Comparison of ENCODE assay signal across 8 mouse cellular contexts in genomic region chr17:33826850-33827249, GRCm38 (mm10). TPM values are rescaled to one million over a fixed set of nuclear protein-coding genes. Genes with fewer than 3 reads are reported as not detected.
DNase-seq lines count a peak whose midpoint lies in the region; ATAC-seq and TF ChIP-seq lines count a peak whose summit lies in the region.

No protein-coding gene starts in this region.

- peaks cover 19% of the 10 kb centered on the region for H3K4me1 ChIP-seq in heart, adult 2 months (ENCODE audit: control insufficient read depth, insufficient read depth, low read length)
- H3K4me1 ChIP-seq in heart, embryonic 11.5 days (ENCODE audit: control insufficient read depth, insufficient read depth, low read length), result peaks cover 6% of the 10 kb centered on the region
- H3K4me1 ChIP-seq in E14TG2a.4 (replicated peaks; ENCODE audit: low read depth, low read length), result peaks cover 48% of the 10 kb centered on the region
- H3K4me1 ChIP-seq in cerebellum, adult 2 months (ENCODE audit: control insufficient read depth, insufficient read depth, low read length), result peaks cover 13% of the 10 kb centered on the region
- H3K4me1 ChIP-seq in testis, adult 2 months (ENCODE audit: control insufficient read depth, insufficient read depth, low read length), result peaks cover 2% of the 10 kb centered on the region; the same call in 1 of the 2 replicates

- TF ChIP-seq CTCF in heart, adult 2 months (IDR thresholded peaks at IDR 0.05), result peak; percentile 94
- TF ChIP-seq CTCF in E14TG2a.4 (conservative IDR thresholded peaks at IDR 0.05; ENCODE audit: low read length), result peak; percentile 93
- peak; percentile 79 for TF ChIP-seq CTCF in cerebellum, adult 2 months (IDR thresholded peaks at IDR 0.05; ENCODE audit: borderline replicate concordance, insufficient read depth, low read depth, low read length)
- TF ChIP-seq CTCF in testis, adult 2 months (IDR thresholded peaks at IDR 0.05; ENCODE audit: control insufficient read depth, insufficient read depth, insufficient replicate concordance, low read depth, low read length), result peak; percentile 28; the same call in 1 of the 2 replicates

- WGBS in heart, adult 2 months, result 0% methylated on average over 3 of the region's 3 CpGs
- WGBS in heart, embryonic 11.5 days (ENCODE audit: insufficient replicate concordance), result 0% methylated on average over 3 of the region's 3 CpGs
- 0% methylated on average over 3 of the region's 3 CpGs for WGBS in cerebellum, adult 2 months

- no peak overlapping the region for H3K27ac ChIP-seq in heart, adult 2 months
- H3K27ac ChIP-seq in heart, embryonic 11.5 days (ENCODE audit: low read depth, low read length), result no peak overlapping the region
- H3K27ac ChIP-seq in cerebellum, adult 2 months (ENCODE audit: insufficient read depth, low read length), result no peak overlapping the region
- H3K27ac ChIP-seq in testis, adult 2 months (ENCODE audit: control insufficient read depth, insufficient read depth, low read depth, low read length), result no peak overlapping the region

- H3K4me3 ChIP-seq in heart, adult 2 months, result no peak overlapping the region
- no peak overlapping the region for H3K4me3 ChIP-seq in heart, embryonic 11.5 days (ENCODE audit: low read depth, low read length)
- H3K4me3 ChIP-seq in E14TG2a.4 (replicated peaks; ENCODE audit: low read length), result no peak overlapping the region
- no peak overlapping the region for H3K4me3 ChIP-seq in cerebellum, adult 2 months (replicated peaks; ENCODE audit: insufficient read depth, low read depth, low read length)
- no peak overlapping the region for H3K4me3 ChIP-seq in testis, adult 2 months (ENCODE audit: control insufficient read depth, low read depth, low read length)

- peak; percentile 66 to 69 for DNase-seq in heart, adult 2 months
- DNase-seq in cerebellum, adult 2 months, result peak; percentile 74 to 77
- peak; percentile 45 for DNase-seq in gastrocnemius, postnatal 25 days
- DNase-seq in layer of hippocampus, postnatal 36 days, result peak; percentile 42 to 52
- peak; percentile 84 for DNase-seq in mesoderm, embryonic 11.5 days (ENCODE audit: low read depth, low spot score)

- peaks cover 42% of the 10 kb centered on the region for H3K36me3 ChIP-seq in heart, adult 2 months (ENCODE audit: control insufficient read depth, insufficient read depth, low read length)
- H3K36me3 ChIP-seq in heart, embryonic 11.5 days (ENCODE audit: control insufficient read depth, insufficient read depth, low read length), result peaks cover 25% of the 10 kb centered on the region
- peaks cover 85% of the 10 kb centered on the region for H3K36me3 ChIP-seq in E14TG2a.4 (ENCODE audit: insufficient read depth, low read length)
- H3K36me3 ChIP-seq in testis, adult 2 months (ENCODE audit: control insufficient read depth, insufficient read depth, low read length), result peaks cover 4% of the 10 kb centered on the region

- no peaks in the 10 kb centered on the region for H3K9me3 ChIP-seq in heart, embryonic 11.5 days (replicated peaks; ENCODE audit: control insufficient read depth, low read length)
- H3K9me3 ChIP-seq in E14TG2a.4 (ENCODE audit: low read length), result no peaks in the 10 kb centered on the region

- intact Hi-C loops in heart, adult 2 months (cut with DNase I), result no loop called here

- no peaks in the 10 kb centered on the region for H3K27me3 ChIP-seq in heart, adult 2 months (ENCODE audit: control insufficient read depth, insufficient read depth, low read length)
- H3K27me3 ChIP-seq in heart, embryonic 11.5 days (ENCODE audit: control insufficient read depth, insufficient read depth, low read length), result no peaks in the 10 kb centered on the region
- H3K27me3 ChIP-seq in E14TG2a.4 (ENCODE audit: insufficient read depth, low read length), result no peaks in the 10 kb centered on the region
- no peaks in the 10 kb centered on the region for H3K27me3 ChIP-seq in cerebellum, adult 2 months (ENCODE audit: control insufficient read depth, insufficient read depth, low read length)
- H3K27me3 ChIP-seq in testis, adult 2 months (ENCODE audit: control insufficient read depth, insufficient read depth, low read length), result no peaks in the 10 kb centered on the region

- no peak for ATAC-seq in heart, embryonic 11.5 days (replicated peaks; ENCODE audit: insufficient number of reproducible peaks, low FRiP score, low TSS enrichment)

- H3K9ac ChIP-seq in heart, adult 2 months (ENCODE audit: low read depth, low read length), result no peak overlapping the region
- H3K9ac ChIP-seq in heart, embryonic 11.5 days (ENCODE audit: low read depth, low read length), result no peak overlapping the region

- TF ChIP-seq EP300 in heart, adult 2 months (IDR thresholded peaks at IDR 0.05; ENCODE audit: insufficient read depth, low read depth, low read length), result peak; percentile 80; the same call in 1 of the 2 replicates

- 0 out of 2 replicates have a peak, but pooled peaks have one; percentile 24 for TF ChIP-seq POLR2A in heart, adult 2 months (IDR thresholded peaks at IDR 0.05; ENCODE audit: insufficient read depth, low read depth, low read length)
- TF ChIP-seq POLR2A in cerebellum, adult 2 months (IDR thresholded peaks at IDR 0.05; ENCODE audit: borderline replicate concordance, insufficient read depth, low read length), result no peak
- no peak for TF ChIP-seq POLR2A in testis, adult 2 months (IDR thresholded peaks at IDR 0.05; ENCODE audit: control insufficient read depth, low read depth, low read length)

- no peak overlapping the region for H3K4me2 ChIP-seq in heart, embryonic 11.5 days

- 0 out of 2 replicates have a peak, but pooled peaks cover 1% of the 10 kb centered on the region for H3K79me2 ChIP-seq in heart, adult 2 months (replicated peaks; ENCODE audit: control insufficient read depth, insufficient read depth, low read length)

RNA-seq across cellular contexts. Expression of gene Ndufa7, which starts 2.5 kb away (rescaled TPM):
- 100 to 1,000 TPM; 609 to 707 TPM for total RNA-seq in heart, adult 2 months (2021)
- polyA plus RNA-seq in heart, adult 2 months (2012; rRNA removed), result 755 and 759 TPM in 2 replicates
- polyA plus RNA-seq in heart, embryonic 11.5 days (2014; fragmentation: Nextera tagmentation; extraction: Ambion mirVana), result 457 and 481 TPM in 2 replicates
- 341 and 361 TPM in 2 replicates for polyA plus RNA-seq in cerebellum, adult 2 months (2012; rRNA removed)
- total RNA-seq in gastrocnemius, postnatal 25 days (2021), result 100 to 1,000 TPM; 326 to 339 TPM
- 100 to 1,000 TPM; 207 to 228 TPM for total RNA-seq in layer of hippocampus, postnatal 36 days (2021)
- 601 and 663 TPM in 2 replicates for polyA plus RNA-seq in testis, adult 2 months (2012; rRNA removed)

RNA-seq across cellular contexts. Expression of gene Rps28, which starts 2.5 kb away (rescaled TPM):
- 100 to 1,000 TPM; 683 to 757 TPM for total RNA-seq in heart, adult 2 months (2021)
- 329 and 480 TPM in 2 replicates for polyA plus RNA-seq in heart, adult 2 months (2012; rRNA removed)
- 654 and 701 TPM in 2 replicates for polyA plus RNA-seq in heart, embryonic 11.5 days (2014; fragmentation: Nextera tagmentation; extraction: Ambion mirVana)
- 471 and 493 TPM in 2 replicates for polyA plus RNA-seq in cerebellum, adult 2 months (2012; rRNA removed)
- total RNA-seq in gastrocnemius, postnatal 25 days (2021), result 100 to 1,000 TPM; 538 to 612 TPM
- total RNA-seq in layer of hippocampus, postnatal 36 days (2021), result 100 to 1,000 TPM; 742 to 754 TPM
- polyA plus RNA-seq in testis, adult 2 months (2012; rRNA removed), result 716 and 819 TPM in 2 replicates

RNA-seq across cellular contexts. Expression of gene Cd320, which starts 16.0 kb away (rescaled TPM):
- total RNA-seq in heart, adult 2 months (2021), result 10 to 100 TPM; 27.8 to 34.3 TPM
- polyA plus RNA-seq in heart, adult 2 months (2012; rRNA removed), result 36.1 and 46.9 TPM in 2 replicates
- polyA plus RNA-seq in heart, embryonic 11.5 days (2014; fragmentation: Nextera tagmentation; extraction: Ambion mirVana), result 60.8 and 63.9 TPM in 2 replicates
- 34.4 and 34.7 TPM in 2 replicates for polyA plus RNA-seq in cerebellum, adult 2 months (2012; rRNA removed)
- 10 to 100 TPM; 15.6 to 20.7 TPM for total RNA-seq in gastrocnemius, postnatal 25 days (2021)
- total RNA-seq in layer of hippocampus, postnatal 36 days (2021), result 10 to 100 TPM; 22.2 to 24.9 TPM
- polyA plus RNA-seq in testis, adult 2 months (2012; rRNA removed), result 264 and 291 TPM in 2 replicates

RNA-seq across cellular contexts. Expression of gene Kank3, which starts 16.5 kb away (rescaled TPM):
- total RNA-seq in heart, adult 2 months (2021), result 10 to 100 TPM; 54.6 to 61.0 TPM
- polyA plus RNA-seq in heart, adult 2 months (2012; rRNA removed), result 139 and 168 TPM in 2 replicates
- polyA plus RNA-seq in heart, embryonic 11.5 days (2014; fragmentation: Nextera tagmentation; extraction: Ambion mirVana), result 30.1 and 43.2 TPM in 2 replicates
- polyA plus RNA-seq in cerebellum, adult 2 months (2012; rRNA removed), result 52.1 and 59.5 TPM in 2 replicates
- total RNA-seq in gastrocnemius, postnatal 25 days (2021), result 10 to 100 TPM; 18.5 to 20.7 TPM
- total RNA-seq in layer of hippocampus, postnatal 36 days (2021), result 10 to 100 TPM; 35.0 to 36.2 TPM
- polyA plus RNA-seq in testis, adult 2 months (2012; rRNA removed), result 146 and 156 TPM in 2 replicates

RNA-seq across cellular contexts. Expression of gene Angptl4, which starts 45.2 kb away (rescaled TPM):
- 1 to 10 TPM; 4.7 to 7.2 TPM for total RNA-seq in heart, adult 2 months (2021)
- 13.2 and 18.9 TPM in 2 replicates for polyA plus RNA-seq in heart, adult 2 months (2012; rRNA removed)
- 7.6 and 10.5 TPM in 2 replicates for polyA plus RNA-seq in heart, embryonic 11.5 days (2014; fragmentation: Nextera tagmentation; extraction: Ambion mirVana)
- polyA plus RNA-seq in cerebellum, adult 2 months (2012; rRNA removed), result 1.6 and 1.9 TPM in 2 replicates
- total RNA-seq in gastrocnemius, postnatal 25 days (2021), result 10 to 100 TPM in 1 of 2 experiments, 1 to 10 TPM in 1; 8.1 to 13.3 TPM
- total RNA-seq in layer of hippocampus, postnatal 36 days (2021), result 1 to 10 TPM; 3.3 to 5.9 TPM
- polyA plus RNA-seq in testis, adult 2 months (2012; rRNA removed), result 3.3 and 4.3 TPM in 2 replicates

Comparison
In these comparisons a context has a peak if more than half of its experiments do, and no peak if none do; other contexts are left out.
1. CTCF ChIP-seq: peak in every context shown above with its lines; median percentile 94 in heart, adult 2 months; 93 in E14TG2a.4; 79 in cerebellum, adult 2 months; 28 in testis, adult 2 months.